Mouse (Mus musculus) c-Kit-positive CD71-negative TER-119-negative erythroid progenitor cells, embryonic 14.5 days (primary cell): ENCODE measurements at regions not wholly inside any gene's neighbourhood (a gene's known extent, or its start where the extent isn't known, plus 50 kb on each side); places are given as distances from the start of the nearest gene placed in this dataset.

Experiments used
- DNase-seq: peaks from one replicate; pipeline ENCODE4 v3.0.0-alpha.2; 2013; ENCODE audit warnings: low read depth

DNA sequence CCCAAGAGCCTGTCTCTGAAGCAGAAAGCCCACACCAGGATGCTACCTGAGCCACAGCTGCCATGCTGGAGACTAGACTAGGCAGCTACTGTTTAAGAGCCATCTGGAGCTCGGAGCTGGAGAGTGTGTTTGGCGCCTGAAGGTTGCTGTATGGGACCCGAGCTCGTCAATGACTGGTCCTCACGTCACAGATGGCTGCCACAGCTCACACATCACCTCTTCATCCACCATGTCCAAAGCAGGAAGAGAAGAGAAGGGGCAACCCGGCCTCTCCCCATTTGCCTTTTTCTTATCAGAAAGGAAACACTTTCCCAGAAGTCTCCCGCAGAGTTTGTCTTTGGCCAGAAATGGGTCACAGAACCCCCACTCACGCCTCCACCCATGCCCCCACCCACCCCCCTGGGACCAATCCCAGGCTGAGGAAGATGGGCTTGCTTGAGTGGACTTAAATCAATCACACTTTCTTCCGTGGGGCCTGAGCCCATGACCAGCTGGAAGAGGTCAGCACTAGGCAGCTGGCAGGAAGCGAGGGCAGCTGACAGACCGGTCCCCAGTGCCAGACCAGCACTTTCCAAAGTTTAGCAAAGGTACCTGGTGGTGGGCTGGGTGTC, 53.5 kb upstream of the Ptpn1 start:
- DNase-seq, result no peak

DNA sequence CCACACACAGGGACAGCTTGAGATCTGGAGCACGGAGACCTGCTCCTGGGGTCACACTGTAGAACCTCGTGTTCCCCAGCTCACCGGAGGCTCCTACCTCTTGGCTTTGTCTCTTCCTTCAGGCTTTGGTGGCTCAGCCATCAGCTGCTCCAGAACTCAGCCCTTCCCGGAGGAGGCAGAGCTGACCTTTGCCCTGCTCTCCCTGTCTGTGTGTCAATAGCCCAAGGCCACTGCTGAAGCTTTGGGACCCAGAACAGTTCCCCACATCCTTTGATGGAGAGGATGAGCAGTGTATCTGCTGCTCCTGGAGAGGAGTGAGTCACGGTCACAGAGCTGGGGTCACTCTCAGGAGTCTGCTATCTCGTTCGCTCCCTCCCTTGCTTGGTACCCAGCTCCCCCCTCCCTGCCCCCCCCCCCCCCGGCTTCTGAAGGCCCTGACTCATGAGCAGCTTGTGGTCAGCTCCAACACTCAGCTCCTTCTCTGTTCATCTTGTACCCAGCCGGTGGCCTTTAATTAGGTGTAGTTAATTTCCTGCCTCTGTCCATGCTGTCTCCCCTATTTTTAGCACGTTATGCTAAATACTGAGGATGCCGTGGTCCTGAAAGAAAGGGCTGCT, 54.5 kb upstream of the Ptpn1 start:
- DNase-seq, result no peak

DNA sequence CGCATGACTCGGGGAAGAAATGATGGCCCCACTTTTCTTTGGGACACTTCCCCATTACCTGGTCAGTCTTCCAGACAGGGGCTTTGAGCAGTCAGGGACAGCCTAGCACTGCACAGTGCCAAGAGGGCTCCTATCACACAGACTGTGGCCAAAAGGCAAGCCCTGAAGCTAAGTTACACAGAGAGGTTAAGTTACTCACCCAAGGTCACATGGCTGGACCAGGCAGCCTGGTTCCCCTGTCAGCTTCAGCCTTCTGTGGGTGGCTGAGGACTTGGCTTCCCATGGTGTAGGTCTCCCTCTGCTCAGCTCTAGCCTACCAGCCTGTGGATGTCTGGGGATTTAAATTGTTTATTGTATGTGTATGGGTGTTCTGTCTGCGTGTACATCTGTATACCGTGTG, 59.4 kb upstream of the Ptpn1 start:
- DNase-seq, result no peak

DNA sequence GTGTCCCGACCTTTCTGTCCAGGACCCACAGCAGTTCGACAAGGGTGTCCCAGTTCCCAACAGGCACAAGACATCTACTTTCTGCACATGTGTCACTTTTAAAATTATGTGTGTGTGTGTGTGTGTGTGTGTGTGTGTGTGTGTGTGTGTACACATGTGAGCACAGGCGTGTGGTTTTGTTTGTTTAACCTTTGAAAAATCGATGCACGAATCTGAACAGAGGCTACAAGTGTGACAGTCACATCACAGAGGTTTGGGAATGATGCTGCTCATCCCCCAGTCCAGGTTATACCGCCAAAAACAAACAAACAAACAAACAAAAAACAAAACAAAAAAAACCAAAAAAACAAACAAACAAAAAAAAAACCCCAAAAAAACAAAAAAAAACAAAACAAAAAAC, 61.7 kb upstream of the Ptpn1 start:
- no peak for DNase-seq

DNA sequence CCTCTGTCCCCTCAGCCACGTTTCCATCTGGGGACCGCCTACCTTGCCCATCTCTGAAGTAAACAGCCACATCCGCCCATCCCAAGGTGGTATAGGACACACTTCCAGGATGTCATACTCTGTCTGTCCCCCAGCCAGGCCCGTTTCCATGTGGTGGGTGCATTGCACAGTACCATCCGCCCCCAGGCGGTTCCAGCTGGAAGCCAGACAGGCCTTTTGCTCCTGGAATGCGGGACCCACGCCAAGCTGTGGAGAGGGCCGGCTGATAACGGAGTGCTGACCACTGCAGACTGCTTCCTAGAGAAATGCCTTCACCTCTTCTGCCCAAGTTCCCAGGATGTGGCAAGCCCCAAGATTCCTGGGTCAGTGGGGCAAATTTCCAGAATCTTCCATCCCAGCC, 65.1 kb upstream of the Ptpn1 start:
- DNase-seq, result no peak

DNA sequence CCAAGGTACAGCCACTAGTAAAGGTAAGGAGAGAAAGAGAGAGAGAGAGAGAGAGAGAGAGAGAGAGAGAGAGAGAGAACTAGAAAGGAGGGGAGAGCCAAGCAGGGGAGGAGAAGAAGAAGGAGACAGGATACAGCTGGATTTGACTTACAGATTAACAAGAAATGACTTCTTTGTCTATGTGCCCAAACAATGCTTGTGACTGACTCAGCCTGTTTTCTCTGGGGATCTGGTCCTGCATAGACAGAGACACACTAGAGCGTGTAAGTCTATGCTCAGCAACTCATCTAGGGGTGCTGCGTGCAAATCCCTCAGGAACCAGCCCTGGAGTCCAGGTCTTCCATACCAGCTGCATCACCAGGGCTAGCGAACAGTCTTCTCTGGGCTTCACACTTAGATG, 66.3 kb upstream of the Ptpn1 start:
- DNase-seq, result no peak

DNA sequence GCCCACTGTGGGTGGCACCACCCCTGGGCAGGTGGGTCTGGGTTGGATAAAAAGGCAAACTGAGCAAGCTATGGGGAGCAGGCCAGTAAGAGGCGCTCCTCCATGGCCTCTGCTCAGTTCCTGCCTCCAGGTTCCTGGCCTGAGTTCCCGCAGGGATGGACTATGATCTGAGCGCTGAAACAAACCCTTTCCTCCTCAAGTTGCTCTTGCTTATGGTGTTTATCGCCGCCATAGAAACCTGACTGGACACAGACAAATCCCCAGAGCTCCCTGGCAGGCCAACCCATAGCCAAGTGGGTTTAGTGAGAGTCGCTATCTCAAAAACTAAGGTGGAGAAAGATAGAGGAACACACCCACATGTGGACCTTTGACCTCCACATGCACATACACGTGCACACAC, 67.2 kb upstream of the Ptpn1 start:
- DNase-seq, result no peak

DNA sequence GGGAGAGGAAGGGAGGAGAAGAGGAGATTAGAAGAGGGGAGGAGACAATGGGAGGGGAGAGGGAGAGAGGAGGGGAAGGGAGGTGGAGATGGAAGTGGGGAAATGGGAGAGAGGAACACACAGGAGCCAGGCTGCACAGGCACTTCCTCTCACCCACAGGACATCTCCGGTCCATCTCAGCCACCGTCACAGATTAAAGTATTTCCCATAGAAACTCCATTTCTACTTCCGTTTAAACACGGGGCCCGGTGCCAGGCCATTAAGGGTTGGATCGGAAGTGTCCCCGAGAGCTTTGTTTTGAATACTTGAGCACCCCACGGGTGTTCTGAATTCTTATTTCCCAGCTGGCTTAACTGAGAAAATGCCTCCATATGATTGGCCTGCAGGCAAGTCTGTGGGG, 67.6 kb upstream of the Ptpn1 start:
- DNase-seq, result no peak

DNA sequence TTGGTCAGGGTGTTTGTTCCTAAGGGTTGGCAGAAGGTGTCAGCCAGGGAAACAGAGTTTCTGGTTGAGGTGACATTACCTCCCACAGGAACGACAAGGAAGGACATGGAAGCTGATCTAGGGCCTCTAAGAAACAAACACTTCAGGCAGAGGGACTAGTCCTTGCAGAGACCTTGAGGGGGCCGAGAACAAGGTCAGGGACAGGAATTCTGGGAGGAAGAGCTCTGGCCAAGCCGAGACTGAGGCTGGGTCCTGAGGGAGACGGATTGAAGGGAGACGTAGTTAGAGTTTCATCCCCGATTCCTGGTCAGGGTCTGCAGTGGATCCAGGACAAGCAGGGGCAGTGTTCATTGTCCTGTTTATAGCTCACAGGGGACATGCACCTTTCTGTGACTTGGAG, 68.2 kb upstream of the Ptpn1 start:
- no peak for DNase-seq

DNA sequence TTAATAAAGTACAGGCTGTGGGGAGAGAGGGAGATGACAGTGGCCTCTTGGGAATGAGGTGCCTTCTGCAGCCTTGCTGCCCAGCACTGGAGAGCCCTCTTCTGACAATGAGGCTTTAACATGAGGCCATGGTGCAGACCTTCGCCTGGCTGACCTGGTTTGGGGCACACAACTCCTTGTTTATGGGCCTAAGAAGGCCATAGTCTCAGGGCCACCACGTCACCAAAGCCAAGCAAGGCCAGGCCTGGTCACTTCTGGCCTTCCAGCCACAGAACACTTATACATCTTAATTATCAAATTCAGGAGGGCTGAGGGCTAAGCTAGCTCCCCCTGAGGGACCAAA, 70.7 kb upstream of the Ptpn1 start:
- DNase-seq, result no peak

DNA sequence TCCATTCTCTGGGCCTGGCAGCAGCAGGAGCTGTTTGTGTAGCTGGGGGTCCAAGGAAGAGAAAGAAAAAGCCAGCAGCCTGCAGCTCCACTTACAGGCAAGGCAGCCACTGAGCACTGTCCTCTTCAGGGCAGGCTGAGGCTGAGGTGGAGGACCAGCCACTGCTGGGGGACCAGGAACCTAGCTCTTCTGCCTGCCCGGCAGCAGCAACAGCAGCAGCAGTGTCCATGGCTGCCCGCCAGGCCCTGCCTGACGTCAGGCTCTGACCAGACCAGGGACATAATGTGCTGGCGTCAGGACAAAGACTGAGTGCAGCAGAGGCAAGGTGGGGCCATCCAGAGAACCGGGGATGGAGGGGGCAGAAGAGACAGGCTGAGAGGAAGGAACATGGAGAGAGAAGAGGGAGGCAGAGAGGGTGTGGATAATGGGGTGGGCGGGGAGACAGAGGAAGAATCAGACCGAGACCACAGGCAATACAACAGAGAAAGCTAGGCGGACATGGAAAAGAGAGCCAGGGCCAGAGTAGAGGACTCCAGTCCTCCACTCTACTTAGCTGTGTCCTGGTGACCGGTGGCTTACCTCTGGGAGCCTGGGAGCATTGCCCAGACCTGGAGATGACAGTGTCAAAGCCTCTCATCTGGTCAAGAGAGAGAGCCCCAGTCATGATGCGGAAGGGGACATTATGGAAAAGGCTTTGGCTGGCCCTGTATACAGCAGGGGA, 71.2 kb upstream of the Ptpn1 start:
- no peak for DNase-seq

DNA sequence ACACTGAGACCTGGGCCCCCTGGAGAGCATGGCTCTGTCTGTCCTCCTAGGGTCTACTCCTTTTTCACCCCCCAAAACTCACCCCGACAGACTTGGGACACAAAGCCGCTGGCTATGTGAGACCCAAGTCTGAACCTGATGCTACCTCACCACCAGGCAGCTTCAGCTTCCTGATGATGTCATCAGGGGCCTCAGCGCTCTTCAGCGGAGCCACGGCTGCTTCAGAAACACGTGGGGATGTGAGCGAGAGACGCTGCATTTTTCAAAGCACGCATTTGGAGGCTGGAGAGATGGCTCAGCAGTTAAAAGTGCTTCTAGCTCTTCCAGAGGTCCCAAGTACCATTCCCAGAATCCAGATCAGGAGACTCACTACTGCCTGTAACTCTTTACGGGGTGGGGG, 72.3 kb upstream of the Ptpn1 start:
- DNase-seq, result no peak

DNA sequence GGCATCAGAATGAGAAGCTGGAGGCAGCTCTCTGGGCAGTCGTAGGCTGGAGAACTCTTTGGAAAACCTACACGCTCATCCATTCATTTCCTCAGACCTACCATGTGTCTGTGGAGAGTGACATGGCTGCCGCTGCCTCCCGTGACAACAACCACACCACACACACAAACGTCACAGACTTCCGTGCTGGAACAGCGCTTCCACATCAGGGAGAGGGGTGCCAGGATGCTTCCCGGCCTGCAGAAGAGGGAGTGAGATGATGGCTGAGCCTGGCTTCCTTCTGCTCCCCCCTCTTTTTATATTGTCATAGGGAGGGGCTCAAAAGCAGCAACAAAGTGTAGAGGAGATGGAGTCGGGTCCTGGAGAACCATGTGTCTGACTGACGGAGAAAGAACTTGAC, 73.5 kb upstream of the Ptpn1 start:
- DNase-seq, result no peak

DNA sequence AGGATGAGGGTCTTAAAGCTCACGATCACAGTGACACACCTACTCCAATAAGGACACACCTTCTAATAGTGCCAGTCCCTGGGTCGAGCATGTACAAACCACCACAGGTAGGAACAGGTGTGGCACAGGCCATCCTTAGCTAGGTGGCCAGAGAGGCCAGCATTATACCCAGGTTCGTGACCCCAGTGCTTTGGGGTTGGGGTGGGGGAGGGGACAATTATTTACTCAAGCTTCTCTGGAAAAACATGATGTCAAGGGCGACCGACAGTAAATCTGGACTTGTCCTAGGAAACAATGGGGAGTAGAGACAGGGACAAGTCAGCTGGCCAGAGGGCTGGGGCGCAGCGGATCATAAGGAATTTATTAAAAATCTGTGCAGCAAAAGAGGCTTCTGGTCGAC, 73.9 kb upstream of the Ptpn1 start:
- no peak for DNase-seq

DNA sequence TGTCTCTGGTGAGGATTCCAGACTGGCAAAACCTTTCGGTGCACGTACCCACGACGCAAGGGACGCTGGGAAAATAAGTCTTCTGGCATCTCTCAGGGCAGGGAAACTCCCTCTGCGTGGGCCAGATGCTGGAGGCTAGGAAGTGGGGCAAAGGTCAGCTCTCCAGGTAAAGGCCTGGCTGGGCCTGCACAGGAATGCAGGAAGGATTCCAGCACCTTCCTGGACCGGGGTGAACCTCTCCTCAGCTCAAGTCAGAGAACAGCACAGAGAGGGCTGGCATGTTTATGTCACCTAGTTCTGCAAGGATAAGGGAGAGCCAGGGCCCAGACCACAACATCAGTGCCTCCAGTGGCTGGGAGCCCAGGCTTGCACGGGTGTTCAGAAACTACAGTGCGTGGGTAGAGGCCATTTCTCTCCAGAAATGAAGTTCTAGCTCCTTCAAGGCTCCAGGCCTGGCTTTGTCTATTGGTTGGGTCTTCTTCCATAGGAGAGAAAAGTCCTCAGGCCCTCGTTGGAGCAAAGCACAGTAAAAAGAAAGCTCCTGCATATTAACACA, 74.9 kb upstream of the Ptpn1 start:
- DNase-seq, result no peak

DNA sequence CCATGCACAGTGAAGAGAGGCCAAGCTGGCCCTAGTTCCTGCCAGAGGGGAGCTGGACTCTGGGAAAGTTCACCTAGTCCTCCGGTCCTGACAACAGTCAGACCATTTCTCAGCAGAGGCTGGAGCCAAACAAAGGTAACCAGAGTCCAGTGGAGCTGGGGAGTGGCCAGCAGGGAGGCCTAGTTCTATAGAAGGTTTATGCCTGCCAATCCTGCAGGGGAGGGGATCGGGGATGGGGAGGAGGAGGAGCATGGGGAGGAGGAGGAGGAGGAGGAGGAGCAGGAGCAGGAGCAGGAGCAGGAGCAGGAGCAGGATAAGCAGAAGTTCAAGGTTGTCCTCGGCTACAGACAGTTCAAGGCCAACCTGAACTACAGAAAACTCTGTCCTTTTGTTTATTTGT, 75.8 kb upstream of the Ptpn1 start:
- DNase-seq, result no peak

DNA sequence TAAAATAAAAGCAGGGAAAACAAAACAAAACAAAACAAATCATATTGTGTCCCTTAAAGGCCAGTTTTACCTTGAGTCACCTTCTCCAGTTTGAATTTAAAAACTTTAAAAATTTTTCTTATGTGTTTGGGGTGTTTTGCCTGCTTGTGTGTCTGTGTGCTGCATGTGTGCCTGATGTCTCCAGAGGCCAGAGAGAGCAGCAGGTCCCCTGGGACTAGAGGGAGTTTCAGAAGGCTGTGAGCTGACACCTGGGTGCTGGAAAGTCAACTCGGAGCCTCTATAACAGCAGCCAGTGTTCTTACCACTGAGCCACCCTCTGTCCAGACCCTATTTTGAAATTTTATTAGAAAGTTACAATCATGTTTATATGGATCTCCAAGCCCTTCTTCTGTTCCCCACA, 77.8 kb upstream of the Ptpn1 start:
- DNase-seq, result no peak

DNA sequence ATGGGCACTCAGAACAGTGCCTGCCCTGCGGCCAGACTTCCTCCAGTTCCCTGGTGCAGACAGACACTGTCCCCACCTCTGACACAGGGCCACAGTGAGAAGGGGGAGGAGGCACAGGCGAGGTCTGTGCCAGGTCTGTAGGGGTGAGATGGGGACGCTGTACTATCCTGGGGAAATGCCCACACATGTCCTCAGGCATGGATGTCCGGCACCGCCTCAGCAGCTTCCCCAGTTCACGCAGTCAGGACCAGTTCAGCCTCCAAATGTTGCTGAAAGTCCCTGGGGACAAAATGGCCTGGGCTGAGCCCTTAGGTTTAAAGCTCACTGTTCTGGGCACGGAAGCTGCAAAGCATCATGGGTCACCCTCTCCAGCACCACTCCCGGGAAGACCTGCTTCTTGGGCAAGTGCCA, 78.4 kb upstream of the Ptpn1 start:
- no peak for DNase-seq

DNA sequence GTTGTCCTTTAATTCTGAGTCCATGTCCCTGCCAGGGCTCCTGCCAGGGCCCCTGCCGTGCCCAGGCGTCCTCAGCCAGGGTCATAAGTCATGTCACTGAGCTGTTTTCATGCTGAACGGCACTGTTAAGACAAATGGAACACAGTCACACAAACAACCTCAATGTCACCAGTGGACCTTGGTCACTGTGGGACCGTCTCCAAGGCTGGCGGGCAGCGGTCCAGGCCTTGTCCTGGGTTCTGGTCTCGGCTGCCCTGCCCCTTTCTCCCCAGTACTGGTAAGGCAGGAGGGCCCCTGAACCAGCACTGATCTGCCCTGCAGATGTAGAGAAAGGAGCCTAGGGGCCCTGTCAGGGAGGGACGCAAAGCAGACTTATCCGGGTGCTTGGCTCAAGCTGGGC, 79.3 kb upstream of the Ptpn1 start:
- DNase-seq, result no peak

DNA sequence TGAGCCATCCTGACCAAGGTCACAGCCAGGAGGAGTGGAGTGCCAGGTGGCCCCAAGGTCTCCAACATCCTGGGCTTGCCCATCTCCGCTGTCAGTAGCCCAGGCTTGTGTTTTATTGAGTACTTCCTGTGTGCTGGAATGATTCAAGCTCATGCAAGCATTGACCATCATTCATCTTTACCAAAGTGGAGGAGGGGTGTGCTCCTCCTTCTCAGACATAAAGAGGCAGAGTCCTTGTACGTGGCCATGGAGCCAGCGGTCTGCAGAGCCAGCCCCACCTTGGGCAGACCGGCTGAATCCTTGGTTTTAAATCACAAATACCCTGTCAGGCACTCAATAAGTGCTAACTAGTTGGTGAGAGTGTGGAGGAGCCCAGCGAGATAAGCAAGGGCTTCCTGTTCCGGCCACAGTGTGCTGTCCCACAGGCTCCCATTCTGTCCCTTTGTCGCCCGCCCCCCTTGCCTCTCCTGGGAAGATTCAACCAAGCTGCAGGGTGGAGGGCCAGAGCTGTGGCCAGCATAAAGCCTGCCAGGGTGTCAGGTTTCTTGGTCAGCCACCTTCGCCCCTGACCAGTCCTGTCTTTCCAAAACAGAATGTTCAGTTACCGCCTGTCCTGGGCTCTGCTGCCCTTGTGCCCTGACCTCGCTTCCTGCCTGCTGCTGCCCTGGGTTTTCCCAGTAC, 80.5 kb upstream of the Ptpn1 start:
- DNase-seq, result no peak

DNA sequence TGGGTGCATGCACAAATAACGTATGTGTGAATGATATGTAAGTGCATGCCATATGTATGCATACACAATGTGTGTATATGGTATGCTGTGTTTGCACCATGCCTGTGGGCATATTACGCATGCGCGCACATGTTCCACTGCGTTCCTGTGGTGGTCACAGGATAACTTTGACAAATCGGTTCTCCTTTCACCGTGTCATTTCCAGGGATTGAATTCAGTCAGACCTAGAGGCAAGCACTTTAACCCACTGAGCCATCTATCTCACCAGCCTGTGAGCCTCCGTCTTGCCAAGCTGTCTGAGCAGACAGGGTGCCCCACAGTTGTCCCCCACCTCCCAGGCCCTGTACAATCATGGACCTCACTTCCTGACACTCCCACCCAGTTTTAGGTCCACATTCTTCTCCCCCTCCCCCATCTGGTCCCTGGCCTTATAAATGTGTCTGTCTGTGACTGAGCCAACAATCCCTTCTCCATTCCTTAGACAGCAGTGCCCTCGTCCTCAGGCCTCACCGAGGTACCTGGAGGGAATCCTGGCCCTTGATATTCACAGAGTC, 81.8 kb upstream of the Ptpn1 start:
- DNase-seq, result no peak
